Mouse (Mus musculus) cortical plate, adult 2 months (tissue): ENCODE measurements around the gene Dut. TPM values are rescaled to one million over a fixed set of nuclear protein-coding genes. Genes with fewer than 3 reads are reported as not detected.

Source experiments
- H3K27ac ChIP-seq: fragments of 200-500 bp; 2 replicates; pipeline ENCODE4 v1.5.1; 2012; ENCODE audit warnings: low read length, control low read depth, inconsistent platforms; ENCODE audit not compliant: insufficient read depth
- H3K4me1 ChIP-seq: fragments of 200-500 bp; 2 replicates; pipeline ENCODE4 v1.6.1; 2011; ENCODE audit warnings: low read length; ENCODE audit not compliant: control insufficient read depth, insufficient read depth
- H3K4me3 ChIP-seq: fragments of 200-500 bp; 2 replicates; pipeline ENCODE4 v1.5.1; 2011; ENCODE audit warnings: mild to moderate bottlenecking, low read length, control low read depth; ENCODE audit not compliant: insufficient read depth
- CTCF ChIP-seq: fragments of 200-500 bp; IDR thresholded peaks from 2 replicates; pipeline ENCODE4 v1.5.1; 2011; ENCODE audit warnings: mild to moderate bottlenecking, control low read depth, low read length; ENCODE audit not compliant: insufficient read depth; ENCODE audit errors: extremely low read depth
- POLR2A ChIP-seq: fragments of 200-500 bp; IDR thresholded peaks from 2 replicates; pipeline ENCODE4 v1.6.1; 2011; ENCODE audit warnings: mild to moderate bottlenecking, low read length, control low read depth; ENCODE audit not compliant: insufficient read depth; ENCODE audit errors: extremely low read depth
- polyA plus RNA-seq: library from polyadenylated mRNA; depleted of rRNA; stranded (reverse); fragments of >200 nt; gene quantifications from 2 replicates; pipeline ENCODE4 v1.2.3, GENCODE M21; 2012; rRNA removed

The Dut gene
- polyA plus RNA-seq, result 32.4 and 34.6 TPM in 2 replicates

- Histone ChIP-seq H3K27ac (0 out of 2 replicates have a peak within 1 kb of the TSS, but pooled peaks have one; percentile 25), H3K4me1 (peaks cover 2% of the 10 kb centered on the region), H3K4me3 (peak within 1 kb of the TSS; percentile 51)
- TF ChIP-seq POLR2A, result peak; percentile 49; the same call in 1 of the 2 replicates
- TF ChIP-seq CTCF, result no peak
Measured at GRCm38 (mm10) chr2:125247108-125247961, at the start of gene Dut. Dut (plus strand) TSS chr2:125247190.

DNA sequence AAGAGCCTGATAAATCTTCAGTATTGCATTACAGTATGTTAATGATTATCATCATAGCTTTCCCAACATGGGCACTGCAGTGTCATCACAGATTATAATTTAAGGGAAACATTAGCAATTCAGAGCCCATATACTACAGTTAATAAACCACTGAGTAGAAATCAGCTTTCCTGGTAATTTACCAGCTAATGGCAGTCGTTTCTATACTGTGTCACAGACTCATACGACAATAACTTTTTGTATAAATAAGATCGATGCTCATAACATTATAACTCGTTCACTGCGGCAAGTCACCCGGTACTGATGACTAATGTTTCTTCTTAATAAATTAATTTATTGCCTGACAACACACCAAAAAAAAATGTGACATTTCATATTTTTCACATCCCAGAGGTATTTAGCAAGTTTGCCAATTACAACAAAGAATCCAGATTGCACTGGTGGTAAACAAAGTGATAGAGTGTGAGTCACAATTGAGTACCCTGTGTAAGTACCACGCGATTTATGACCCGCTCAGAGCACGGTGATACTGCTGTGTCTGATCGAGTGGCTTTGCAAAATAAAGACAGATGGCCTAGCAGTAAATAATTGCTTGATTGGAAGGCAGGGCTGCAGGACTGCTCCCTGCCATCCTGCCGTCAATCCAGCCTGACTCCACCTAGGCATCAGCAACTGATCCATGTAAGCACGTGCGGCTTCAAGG is 37.9 kb upstream of the Dut start:
- Histone ChIP-seq H3K27ac (no peak overlapping the region), H3K4me3 (no peak overlapping the region), H3K4me1 (no peaks in the 10 kb centered on the region)
- no peak for TF ChIP-seq POLR2A
- TF ChIP-seq CTCF, result no peak

DNA sequence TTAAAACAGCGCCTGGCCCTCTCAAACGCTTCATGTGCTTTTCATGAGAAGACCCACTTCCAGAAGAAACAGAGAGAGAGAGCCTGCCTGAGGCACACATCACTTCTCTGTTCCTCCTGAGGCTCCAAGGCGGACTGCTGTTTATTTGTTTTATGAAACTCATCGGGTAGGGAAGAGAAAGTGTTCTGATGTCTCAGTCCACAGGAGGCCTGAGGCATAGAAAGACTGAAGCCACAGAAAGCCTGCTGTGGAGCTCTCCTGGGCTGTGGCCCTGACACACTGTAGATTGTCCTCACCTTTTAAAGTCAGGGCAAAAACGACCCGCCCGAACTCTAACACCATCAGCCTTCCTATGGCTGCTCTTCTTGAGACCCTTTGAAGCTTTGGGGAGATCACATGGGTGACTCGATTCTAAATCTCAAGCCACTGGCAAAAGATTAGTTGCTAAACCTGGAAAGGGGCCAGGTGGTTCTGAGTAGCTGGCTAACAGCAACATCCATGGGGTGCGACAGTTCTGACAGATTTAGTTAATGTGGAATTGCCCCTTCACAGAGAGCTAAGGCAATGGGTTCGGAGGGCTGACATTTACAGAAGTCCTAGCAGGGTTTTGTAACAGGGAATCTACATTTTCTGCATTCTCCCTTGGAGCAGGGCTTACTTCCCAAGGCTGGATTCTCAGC is 35.0 kb upstream of the Dut start:
- TF ChIP-seq POLR2A (no peak), CTCF (no peak)
- no peak overlapping the region for H3K27ac ChIP-seq
- H3K4me1 ChIP-seq, result no peaks in the 10 kb centered on the region
- no peak overlapping the region for H3K4me3 ChIP-seq

DNA sequence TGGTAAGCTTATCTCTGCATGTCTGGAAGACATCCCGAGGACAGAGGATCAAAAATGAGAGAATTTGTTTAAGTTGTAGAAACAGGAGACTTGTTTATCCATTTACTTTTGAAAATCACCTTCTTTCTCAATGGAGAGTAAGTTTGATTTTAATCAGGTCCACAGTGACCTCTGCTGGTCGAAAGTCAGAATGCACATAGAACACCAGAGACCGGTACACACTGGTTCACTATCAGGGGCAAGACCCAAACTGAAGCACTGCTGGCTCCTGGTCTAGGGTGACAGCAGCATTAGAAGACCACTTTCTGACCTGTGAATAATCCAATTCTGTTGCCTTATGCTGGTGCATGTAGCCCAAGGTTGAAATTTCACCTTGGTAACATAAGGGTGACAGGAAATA is 32.4 kb upstream of the Dut start:
- Histone ChIP-seq H3K4me1 (no peaks in the 10 kb centered on the region), H3K4me3 (no peak overlapping the region), H3K27ac (no peak overlapping the region)
- TF ChIP-seq POLR2A (no peak), CTCF (peak; percentile 71)

DNA sequence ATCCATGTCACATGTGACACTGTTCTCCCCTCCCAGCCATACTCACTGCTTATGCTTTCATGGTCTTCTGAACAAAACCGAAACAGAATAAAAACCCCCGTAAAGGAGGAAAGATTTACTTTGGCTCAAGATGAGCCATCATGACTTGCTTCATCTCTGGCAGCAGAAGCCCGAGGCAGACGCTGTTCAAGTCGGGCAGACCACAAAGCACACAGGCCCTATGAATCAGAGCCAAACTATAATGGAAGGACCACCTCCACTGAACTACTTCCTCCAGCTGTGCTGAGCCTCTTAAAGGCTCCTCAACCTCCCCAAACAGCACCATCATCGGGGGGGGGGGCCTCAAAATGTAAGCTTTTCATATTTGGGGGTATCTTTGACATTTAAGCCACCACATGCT is 29.7 kb upstream of the Dut start:
- Histone ChIP-seq H3K27ac (no peak overlapping the region), H3K4me1 (no peaks in the 10 kb centered on the region), H3K4me3 (no peak overlapping the region)
- TF ChIP-seq CTCF, result no peak

DNA sequence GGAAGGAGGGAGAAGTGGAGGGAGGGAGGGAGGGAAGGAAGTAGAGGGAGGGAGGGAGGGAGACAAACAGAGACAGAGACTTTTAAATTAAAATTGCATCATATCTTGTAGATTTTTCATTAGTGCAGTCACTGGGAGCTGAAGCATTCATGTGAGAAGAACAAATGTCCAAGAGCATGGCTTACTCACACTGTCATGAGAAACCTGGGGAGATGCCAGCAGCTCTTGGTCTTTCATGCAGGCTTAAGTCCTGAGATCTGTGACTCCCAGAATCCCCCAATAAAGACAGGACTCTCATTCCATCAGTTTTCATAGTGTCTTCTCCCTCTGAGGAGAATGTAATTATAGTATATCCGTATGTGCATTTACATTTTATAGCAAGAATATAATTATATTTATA is 28.4 kb upstream of the Dut start:
- H3K27ac ChIP-seq, result no peak overlapping the region
- H3K4me3 ChIP-seq, result no peak overlapping the region
- no peak for TF ChIP-seq CTCF
- no peak for TF ChIP-seq POLR2A
- H3K4me1 ChIP-seq, result no peaks in the 10 kb centered on the region

DNA sequence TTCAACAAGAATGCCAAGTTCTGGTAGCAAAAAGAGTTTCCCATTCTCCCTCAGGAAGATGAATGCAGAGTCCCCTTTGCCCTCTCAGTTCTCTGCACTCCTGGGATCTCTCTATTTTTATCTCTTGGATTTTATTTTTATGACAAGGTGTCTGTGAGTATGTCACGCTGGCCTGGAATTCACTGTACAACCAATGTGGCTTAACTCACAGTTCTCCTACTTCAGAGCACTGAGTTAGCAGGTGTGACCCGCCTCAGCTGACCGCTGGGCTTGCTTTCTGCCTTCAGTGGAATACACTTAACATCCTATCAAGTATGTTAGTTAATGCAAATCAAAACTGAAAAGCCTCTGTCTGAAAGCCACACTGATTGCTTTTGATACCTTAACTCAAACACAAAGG is 27.7 kb upstream of the Dut start:
- Histone ChIP-seq H3K4me1 (no peaks in the 10 kb centered on the region), H3K4me3 (no peak overlapping the region), H3K27ac (no peak overlapping the region)
- no peak for TF ChIP-seq CTCF
- no peak for TF ChIP-seq POLR2A

DNA sequence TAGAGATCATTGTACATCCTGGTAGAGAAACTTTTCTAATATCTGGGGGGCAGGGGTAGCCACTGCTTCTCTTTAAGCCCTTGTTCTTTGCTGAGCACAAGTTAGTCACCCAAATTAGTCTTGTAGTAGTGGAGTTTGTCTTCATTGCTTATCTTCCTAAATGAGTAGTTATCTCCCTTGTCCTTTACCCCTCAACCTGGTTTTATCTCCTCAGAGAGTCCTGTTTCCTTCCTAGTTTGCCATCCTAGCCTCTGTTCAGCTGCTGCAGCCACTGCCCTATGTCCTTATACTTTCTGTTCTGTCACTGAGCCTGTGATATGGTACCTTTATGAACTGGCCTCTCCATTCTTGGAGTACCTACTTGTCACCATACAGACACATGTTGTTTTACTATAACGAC is 25.3 kb upstream of the Dut start:
- TF ChIP-seq POLR2A (no peak), CTCF (no peak)

GRCm38 (mm10) chr2:125228472-125229409 is 18.2 kb upstream of the Dut start:
- Histone ChIP-seq H3K4me1 (no peaks in the 10 kb centered on the region), H3K4me3 (no peak overlapping the region), H3K27ac (no peak overlapping the region)
- TF ChIP-seq CTCF, result no peak
- TF ChIP-seq POLR2A, result no peak

More for the DNA sequence above, 25.3 kb upstream of the Dut start:
- Histone ChIP-seq H3K27ac (no peak overlapping the region), H3K4me3 (no peak overlapping the region), H3K4me1 (no peaks in the 10 kb centered on the region)
